Mouse (Mus musculus) forelimb bud, embryonic 11.5 days (tissue): ENCODE results near the gene Gm38392.

Experiments
- DNase-seq: peaks from one replicate; pipeline ENCODE4 v3.0.0-alpha.2; 2012; ENCODE audit warnings: low read depth, low spot score

Gene Gm38392

GRCm38 (mm10) chr3:88215553-88216004, 71.4 kb downstream of the Gm38392 start:
- no peak for DNase-seq

GRCm38 (mm10) chr3:88214971-88215552, 71.9 kb downstream of the Gm38392 start:
- no peak for DNase-seq

- DNase-seq: no peak
Measured at GRCm38 (mm10) chr3:88214197-88214938, 72.6 kb downstream of the Gm38392 start.

- DNase-seq: no peak
Measured at GRCm38 (mm10) chr3:88213019-88213418, 74.0 kb downstream of the Gm38392 start.

- no peak for DNase-seq
Measured at GRCm38 (mm10) chr3:88212356-88212755, 74.7 kb downstream of the Gm38392 start.

GRCm38 (mm10) chr3:88210918-88211317, 76.1 kb downstream of the Gm38392 start:
- DNase-seq: no peak

- DNase-seq: no peak
Measured at GRCm38 (mm10) chr3:88210121-88210520, 76.9 kb downstream of the Gm38392 start.

GRCm38 (mm10) chr3:88209306-88209705, 77.7 kb downstream of the Gm38392 start:
- DNase-seq: no peak

GRCm38 (mm10) chr3:88208226-88208720, 78.7 kb downstream of the Gm38392 start:
- DNase-seq: no peak

GRCm38 (mm10) chr3:88207451-88208100, 79.4 kb downstream of the Gm38392 start:
- DNase-seq: no peak

GRCm38 (mm10) chr3:88206901-88207371, 80.1 kb downstream of the Gm38392 start:
- DNase-seq: no peak

- no peak for DNase-seq
Measured at GRCm38 (mm10) chr3:88206500-88206899, 80.5 kb downstream of the Gm38392 start.

GRCm38 (mm10) chr3:88205563-88206491, 81.2 kb downstream of the Gm38392 start:
- DNase-seq: no peak

- DNase-seq: no peak
Measured at GRCm38 (mm10) chr3:88205176-88205562, 81.8 kb downstream of the Gm38392 start.

GRCm38 (mm10) chr3:88204751-88205150, 82.3 kb downstream of the Gm38392 start:
- no peak for DNase-seq

- no peak for DNase-seq
Measured at GRCm38 (mm10) chr3:88203999-88204700, 82.9 kb downstream of the Gm38392 start.

- DNase-seq: no peak
Measured at GRCm38 (mm10) chr3:88203456-88203855, 83.6 kb downstream of the Gm38392 start.

GRCm38 (mm10) chr3:88202986-88203385, 84.0 kb downstream of the Gm38392 start:
- no peak for DNase-seq

GRCm38 (mm10) chr3:88201640-88202039, 85.4 kb downstream of the Gm38392 start:
- DNase-seq: no peak

- DNase-seq: no peak
Measured at GRCm38 (mm10) chr3:88200972-88201330, 86.1 kb downstream of the Gm38392 start.
